Mouse (Mus musculus) liver, embryonic 14.5 days (tissue): ENCODE results near the gene Gm49380. TPM values are rescaled to one million over a fixed set of nuclear protein-coding genes. Genes with fewer than 3 reads are reported as not detected.

Source experiments
- ATAC-seq: fragments of 200-750 bp; cut with Nextera tagmentation; 2 replicates; pipeline ENCODE4 v1.8.0; 2017; ENCODE audit warnings: moderate number of reproducible peaks, mild to moderate bottlenecking, moderate library complexity; ENCODE audit not compliant: insufficient read depth
- DNase-seq, 3 experiments: peaks; one replicate each; pipeline ENCODE4 v3.0.0-alpha.2; 2012 to 2013; ENCODE audit warnings: low read depth in 3 of 3, low spot score in 3 of 3
- H3K27ac ChIP-seq: fragments of 300-500 bp; sonication (generic); 2 replicates; pipeline ENCODE4 v1.5.1; 2014; ENCODE audit warnings: moderate library complexity, mild to moderate bottlenecking, control low read depth, inconsistent platforms
- H3K27me3 ChIP-seq: fragments of 300-500 bp; sonication (generic); 2 replicates; pipeline ENCODE4 v1.6.1; 2014; ENCODE audit warnings: mild to moderate bottlenecking, low read length, moderate library complexity; ENCODE audit not compliant: control insufficient read depth, insufficient read depth
- H3K36me3 ChIP-seq: fragments of 300-500 bp; sonication (generic); replicated peaks from 2 replicates; pipeline ENCODE4 v1.6.1; 2014; ENCODE audit warnings: low read depth; ENCODE audit not compliant: control insufficient read depth, insufficient read depth
- H3K4me1 ChIP-seq, 2 experiments: fragments of 200-500 bp in 1 of 2; fragments of 300-500 bp in 1 of 2; sonication (generic) in 1 of 2; replicated peaks; 2 replicates each; pipeline ENCODE4 v1.6.1; 2012 to 2014; ENCODE audit warnings: antibody characterized with exemption in 1 of 2, inconsistent platforms in 1 of 2, low read length in 1 of 2; ENCODE audit not compliant: control insufficient read depth in 2 of 2, insufficient read depth in 2 of 2
- H3K4me2 ChIP-seq: fragments of 300-500 bp; sonication (generic); 2 replicates; pipeline ENCODE4 v1.6.1; 2014; ENCODE audit warnings: low read depth, mild to moderate bottlenecking, control low read depth, moderate library complexity
- H3K4me3 ChIP-seq, 2 experiments: fragments of 200-500 bp in 1 of 2; fragments of 300-500 bp in 1 of 2; sonication (generic) in 1 of 2; 2 replicates each; pipeline ENCODE4 v1.5.1; 2012 to 2014; ENCODE audit warnings: low read depth in 2 of 2, low read length in 2 of 2, mild to moderate bottlenecking in 2 of 2, control low read depth in 1 of 2, inconsistent platforms in 1 of 2, moderate library complexity in 1 of 2; ENCODE audit not compliant: insufficient read depth in 1 of 2
- H3K9ac ChIP-seq: fragments of 300-500 bp; sonication (generic); replicated peaks from 2 replicates; pipeline ENCODE4 v1.6.1; 2014; ENCODE audit warnings: mild to moderate bottlenecking, control low read depth, moderate library complexity
- H3K9me3 ChIP-seq: fragments of 300-500 bp; sonication (generic); 2 replicates; pipeline ENCODE4 v1.6.1; 2016; ENCODE audit warnings: low read length, mixed read lengths; ENCODE audit not compliant: control insufficient read depth
- CTCF ChIP-seq: IDR thresholded peaks from 2 replicates; pipeline ENCODE4 v1.5.1; 2016; ENCODE audit warnings: antibody characterized with exemption, low read depth, control low read depth
- EP300 ChIP-seq: IDR thresholded peaks from 2 replicates; pipeline ENCODE4 v1.6.1; 2016; ENCODE audit warnings: antibody characterized with exemption, low read depth
- WGBS: fragments of 180-500 bp; shearing (Covaris S2); extraction: QIAGEN DNeasy Blood & Tissue Kit; methylation state at CpG from one replicate; pipeline ENCODE4 v1.1.7; 2014; ENCODE audit not compliant: insufficient replicate concordance; 5-methylcytosine and 5-hydroxymethylcytosine counted together
- polyA plus RNA-seq, 2 experiments: library from polyadenylated mRNA; depleted of rRNA in 1 of 2; stranded (reverse) in 1 of 2; unstranded in 1 of 2; fragments of >200 nt; fragmentation: Nextera tagmentation in 1 of 2; extraction: Ambion mirVana in 1 of 2; gene quantifications; 2 replicates each; pipeline versions ENCODE4 v1.2.1 to v1.2.3; 2012 to 2014

Gm49380 gene
- polyA plus RNA-seq, 2 experiments = 0.09 TPM; not detected in 1

DNA sequence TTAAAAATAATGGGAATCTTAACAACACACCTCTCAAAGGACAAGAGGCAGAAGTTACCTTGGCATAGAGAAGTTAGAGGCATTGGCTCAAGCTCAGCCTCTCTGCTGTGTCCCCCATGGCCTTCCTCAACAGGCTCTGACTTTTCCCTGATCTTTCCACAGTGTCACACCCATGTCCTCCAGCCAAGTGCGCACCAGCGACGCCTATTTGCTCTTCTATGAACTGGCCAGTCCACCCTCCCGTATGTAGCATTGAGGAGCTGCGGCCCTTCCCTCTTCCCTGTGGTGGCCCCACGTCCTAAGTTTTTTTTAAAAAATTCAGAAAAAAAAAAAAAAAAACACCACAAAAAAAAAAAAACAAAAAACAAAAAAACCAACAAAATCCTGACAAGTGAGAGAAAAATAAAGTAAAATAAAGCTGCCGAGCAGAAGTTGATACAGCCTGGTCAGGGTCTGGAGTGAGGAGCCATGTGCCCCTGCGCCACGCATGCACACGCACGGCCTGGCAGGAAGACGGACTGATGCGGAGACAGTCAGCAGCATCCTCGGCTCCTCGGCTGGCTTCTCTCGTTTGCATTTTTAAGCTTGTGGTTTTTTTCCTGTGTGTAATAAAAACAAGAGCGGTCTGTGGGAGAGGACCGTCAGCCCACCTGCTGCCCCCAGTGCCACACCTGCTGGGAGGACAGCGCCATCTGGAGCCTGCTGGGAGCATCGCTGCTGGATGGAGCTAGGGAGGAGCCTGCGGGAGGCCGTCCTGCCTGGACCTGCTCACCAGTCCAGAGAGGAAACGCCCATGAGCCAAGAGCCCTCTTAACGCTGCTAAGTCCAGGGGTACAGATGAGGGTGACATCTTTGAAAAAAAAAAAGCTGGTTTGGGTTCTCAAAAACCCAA is 19.4 kb downstream of the Gm49380 start:
- no peak for DNase-seq
- Histone ChIP-seq H3K9me3 (no peaks in the 10 kb centered on the region), H3K27me3 (no peaks in the 10 kb centered on the region), H3K27ac (no peak overlapping the region), H3K36me3 (no peaks in the 10 kb centered on the region), H3K4me2 (no peak overlapping the region), H3K4me1 (peaks cover 0 to 2% of the 10 kb centered on the region in 2 experiments; a peak in 1 of 4 replicates), H3K4me3 (no peak overlapping the region), H3K9ac (no peak overlapping the region)
- 47% methylated on average over 24 of the region's 24 CpGs for WGBS
- 0 out of 2 replicates have a peak, but pooled peaks have one; percentile 21 for ATAC-seq
- TF ChIP-seq CTCF (peak; percentile 84), EP300 (no peak)

DNA sequence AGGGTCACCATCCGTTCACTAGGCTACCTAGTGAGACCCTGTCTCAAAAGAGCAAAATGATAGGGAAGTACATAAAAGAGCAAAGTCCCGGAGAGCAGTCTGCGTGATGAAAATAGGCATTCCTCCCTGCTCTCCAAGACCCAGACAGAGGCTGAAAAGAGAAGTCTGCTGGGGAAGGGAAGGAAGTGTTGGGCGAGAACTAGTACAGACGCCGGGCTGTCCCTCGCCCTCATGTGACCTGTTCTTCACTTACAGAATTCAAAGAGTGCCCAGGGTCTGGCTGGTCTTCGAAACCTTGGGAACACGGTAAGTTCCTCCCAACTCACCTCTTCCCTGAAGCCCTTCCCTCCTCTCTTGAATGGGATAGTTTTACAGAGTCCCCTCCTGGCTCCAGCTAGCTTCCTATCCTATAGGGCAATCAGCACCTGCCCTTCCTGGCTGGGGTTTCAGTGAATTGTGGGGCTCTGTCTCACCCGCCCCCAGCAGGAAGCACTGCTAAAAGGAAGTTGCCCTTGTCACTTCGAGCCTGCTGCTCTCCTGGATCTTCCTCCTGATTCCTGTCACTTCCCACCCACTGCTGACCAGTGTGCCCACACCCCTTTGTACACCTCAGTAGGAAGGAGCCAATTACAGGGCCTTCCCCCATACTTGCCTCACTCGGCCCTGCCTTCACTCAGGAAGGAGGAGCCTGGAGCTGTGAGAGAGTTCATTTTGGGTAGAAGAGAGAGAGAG is 24.3 kb downstream of the Gm49380 start:
- 24% methylated on average over 12 of the region's 12 CpGs for WGBS
- no peak overlapping the region for H3K4me2 ChIP-seq

GRCm38 (mm10) chr9:44087761-44088455 is 25.4 kb downstream of the Gm49380 start:
- Histone ChIP-seq H3K9me3 (no peaks in the 10 kb centered on the region), H3K9ac (no peak overlapping the region), H3K27me3 (peaks cover 10% of the 10 kb centered on the region), H3K4me1 (peaks cover 8 to 13% of the 10 kb centered on the region in 2 experiments), H3K27ac (no peak overlapping the region), H3K36me3 (no peaks in the 10 kb centered on the region), H3K4me2 (no peak overlapping the region), H3K4me3 (no peak overlapping the region)
- ATAC-seq (no peak), DNase-seq (no peak)
- TF ChIP-seq CTCF (no peak), EP300 (no peak)
- WGBS = 26% methylated on average over 15 of the region's 15 CpGs

More for the DNA sequence above, 24.3 kb downstream of the Gm49380 start:
- Histone ChIP-seq H3K36me3 (no peaks in the 10 kb centered on the region), H3K4me1 (peaks cover 6 to 10% of the 10 kb centered on the region in 2 experiments), H3K27me3 (peaks cover 6% of the 10 kb centered on the region), H3K9ac (no peak overlapping the region), H3K27ac (no peak overlapping the region), H3K4me3 (no peak overlapping the region), H3K9me3 (no peaks in the 10 kb centered on the region)
- TF ChIP-seq CTCF = no peak
- no peak for TF ChIP-seq EP300
- ATAC-seq (no peak), DNase-seq (no peak)

GRCm38 (mm10) chr9:44086960-44087359 is 26.3 kb downstream of the Gm49380 start:
- Histone ChIP-seq H3K4me1 (peaks cover 8 to 13% of the 10 kb centered on the region in 2 experiments), H3K36me3 (no peaks in the 10 kb centered on the region), H3K27ac (no peak overlapping the region), H3K27me3 (peaks cover 10% of the 10 kb centered on the region), H3K4me2 (no peak overlapping the region), H3K9ac (no peak overlapping the region), H3K9me3 (no peaks in the 10 kb centered on the region), H3K4me3 (no peak overlapping the region)
- ATAC-seq = no peak
- no peak for DNase-seq
- TF ChIP-seq EP300 (no peak), CTCF (no peak)
- 63% methylated on average over 10 of the region's 10 CpGs for WGBS
